Mouse (Mus musculus): ENCODE measurements around the gene Cybb. TPM values are rescaled to one million over a fixed set of nuclear protein-coding genes. Genes with fewer than 3 reads are reported as not detected.

The Cybb gene
- polyA plus RNA-seq, 1 experiment: 0.48 TPM

Other genes with a start within 250 kb of the Cybb start
- gene Gm14862, start 230.9 kb downstream of the Cybb start, polyA plus RNA-seq (2012; rRNA removed): not detected in 2 replicates
- gene Xk, start 215.0 kb downstream of the Cybb start, polyA plus RNA-seq (2012; rRNA removed): 7.5 and 8.3 TPM in 2 replicates
- 0.34 and 0.58 TPM in 2 replicates for gene H2al1m, start 204.0 kb downstream of the Cybb start, polyA plus RNA-seq (2012; rRNA removed)
- gene H2al1k, start 137.1 kb downstream of the Cybb start, polyA plus RNA-seq (2012; rRNA removed): not detected in 2 replicates
- gene H2al1o, start 84.6 kb upstream of the Cybb start, polyA plus RNA-seq (2012; rRNA removed): not detected in 2 replicates
- gene Dynlt3, start 175.2 kb upstream of the Cybb start, polyA plus RNA-seq (2012; rRNA removed): 149 and 176 TPM in 2 replicates

Measured in frontal cortex, adult 2 months (tissue).